Mouse (Mus musculus) frontal cortex, adult 2 months (tissue): ENCODE measurements around the gene Asb13. TPM values are rescaled to one million over a fixed set of nuclear protein-coding genes. Genes with fewer than 3 reads are reported as not detected.

Experiments used
- DNase-seq, 2 experiments: peaks; one replicate each; pipeline ENCODE4 v3.0.0; 2022; ENCODE audit warnings: low spot score in 1 of 2; ENCODE audit errors: extremely low spot score in 1 of 2
- polyA plus RNA-seq: library from polyadenylated mRNA; depleted of rRNA; stranded (reverse); fragments of >200 nt; gene quantifications from 2 replicates; pipeline ENCODE4 v1.2.3, GENCODE M21; 2012; rRNA removed

Gene Asb13
- 33.1 and 36.6 TPM in 2 replicates for polyA plus RNA-seq

DNA sequence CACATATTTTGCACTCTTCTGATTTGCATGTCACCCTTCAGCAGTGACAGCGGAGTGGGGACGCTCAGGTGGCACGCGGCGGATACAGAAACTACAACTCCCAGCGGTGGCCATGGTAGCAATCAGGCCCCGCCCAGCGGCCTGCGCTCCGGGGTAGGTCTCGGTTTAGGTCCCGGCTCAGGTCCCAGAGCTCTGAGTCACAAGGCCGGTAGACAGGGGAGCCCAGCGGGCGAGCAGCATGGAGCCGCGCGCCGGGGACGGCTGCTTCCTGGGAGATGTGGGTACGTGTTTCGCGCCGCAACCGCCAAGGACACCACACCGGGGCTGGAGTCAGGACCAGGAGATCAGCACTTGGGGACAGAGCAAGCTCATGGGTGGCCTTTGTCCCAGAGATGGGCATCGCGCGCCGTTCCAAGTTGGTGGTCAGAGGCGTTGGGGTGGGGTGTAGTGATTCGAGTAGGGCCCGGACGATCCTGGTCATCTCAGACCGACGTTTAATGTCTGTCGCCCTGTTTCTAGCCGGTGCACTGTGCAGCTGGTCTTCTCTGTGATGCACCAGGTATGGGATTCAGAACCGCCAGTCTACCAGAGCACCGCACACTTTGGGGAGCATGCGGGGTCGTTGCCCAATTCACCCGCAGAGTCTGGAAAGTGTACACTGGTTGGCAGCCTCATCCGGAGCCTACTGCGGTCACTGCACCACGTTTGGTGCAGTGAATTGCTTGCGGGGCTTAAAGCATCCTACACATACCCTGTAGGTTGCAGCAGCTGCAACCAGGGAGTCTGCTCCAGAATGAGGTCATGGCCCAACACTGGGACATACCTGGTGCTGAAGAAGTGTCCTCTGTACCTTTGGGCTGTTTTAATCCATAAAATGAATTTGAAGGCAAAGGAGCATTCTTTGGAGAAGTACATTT is at the start of gene Asb13:
TSS of gene Asb13 (plus strand) at position 138 of the 917 bp plus-strand sequence.
- peak; percentile 75 to 88 for DNase-seq

- no peak for DNase-seq
These were observed 43.0 kb upstream of the Asb13 start for GRCm38 (mm10) chr13:3590789-3591188.

DNA sequence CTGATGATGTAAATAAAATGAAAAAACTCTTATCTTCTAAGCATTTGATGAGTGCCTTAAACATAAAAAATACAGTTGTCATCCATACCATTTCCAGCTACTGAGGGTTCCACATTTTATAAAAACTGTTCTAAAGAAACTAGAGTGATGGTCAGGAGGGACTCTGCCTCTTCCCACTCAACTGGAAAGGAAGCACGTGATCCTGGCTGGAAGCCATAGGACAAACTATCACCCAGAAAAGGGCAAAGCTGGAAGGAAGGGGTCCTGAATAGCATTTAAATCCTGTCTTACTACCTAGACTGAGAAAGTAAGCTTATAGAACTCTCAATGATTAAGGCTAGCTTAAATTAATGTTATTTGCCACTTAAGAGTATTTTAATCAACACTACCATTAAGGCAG is 39.5 kb upstream of the Asb13 start:
- DNase-seq: no peak

GRCm38 (mm10) chr13:3596232-3596631 is 37.6 kb upstream of the Asb13 start:
- DNase-seq: no peak

DNA sequence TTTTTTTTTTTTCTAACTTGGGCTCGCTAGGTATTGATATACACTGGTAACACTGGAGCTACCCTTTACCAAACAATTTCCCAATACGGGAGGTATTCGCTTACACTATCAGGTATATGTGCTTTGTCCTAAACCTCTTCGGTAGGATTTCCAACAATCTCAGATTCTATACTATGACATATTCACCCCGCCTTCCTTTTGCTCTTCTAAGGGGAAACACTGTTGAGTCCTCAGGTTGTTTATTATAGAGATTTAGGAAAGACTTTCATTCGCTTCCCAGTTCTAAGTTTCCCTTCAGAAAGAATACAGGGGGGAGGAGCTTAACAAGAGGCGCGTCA is 24.1 kb upstream of the Asb13 start:
- no peak for DNase-seq

DNA sequence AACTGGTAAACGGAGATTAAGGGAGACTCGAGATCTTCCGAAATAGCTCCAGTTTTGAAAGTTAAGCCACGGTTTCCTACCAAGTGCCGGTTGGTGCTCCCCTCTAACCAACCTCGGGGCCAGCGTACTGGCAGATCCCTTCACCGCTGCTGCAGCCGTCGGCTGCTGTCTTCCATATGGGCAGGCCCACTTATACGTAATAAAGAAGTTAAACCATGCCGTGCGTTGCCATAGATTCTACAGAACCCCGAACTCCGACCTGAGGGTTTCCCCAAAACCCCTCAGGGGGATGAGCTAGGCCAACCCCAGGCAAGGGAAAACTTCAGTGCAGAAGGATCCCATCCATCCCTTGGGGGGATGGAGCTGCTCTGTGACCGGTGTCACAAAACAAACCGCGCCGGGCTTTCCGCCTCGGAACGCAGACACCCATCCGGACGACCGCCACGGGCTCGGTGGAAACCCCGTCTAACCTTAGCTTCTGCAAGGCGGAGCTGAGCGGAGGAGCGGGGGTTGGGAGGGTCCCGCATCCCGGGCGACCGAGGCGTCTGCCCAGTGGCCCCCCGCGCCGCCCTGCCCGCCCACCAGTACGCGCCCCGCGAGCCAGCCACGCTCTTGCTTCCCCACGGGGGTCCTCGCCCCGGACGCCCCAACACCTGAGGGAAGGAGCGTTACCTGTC is 23.6 kb upstream of the Asb13 start:
- DNase-seq: peak in 1 of 2 experiments; percentile 14

DNA sequence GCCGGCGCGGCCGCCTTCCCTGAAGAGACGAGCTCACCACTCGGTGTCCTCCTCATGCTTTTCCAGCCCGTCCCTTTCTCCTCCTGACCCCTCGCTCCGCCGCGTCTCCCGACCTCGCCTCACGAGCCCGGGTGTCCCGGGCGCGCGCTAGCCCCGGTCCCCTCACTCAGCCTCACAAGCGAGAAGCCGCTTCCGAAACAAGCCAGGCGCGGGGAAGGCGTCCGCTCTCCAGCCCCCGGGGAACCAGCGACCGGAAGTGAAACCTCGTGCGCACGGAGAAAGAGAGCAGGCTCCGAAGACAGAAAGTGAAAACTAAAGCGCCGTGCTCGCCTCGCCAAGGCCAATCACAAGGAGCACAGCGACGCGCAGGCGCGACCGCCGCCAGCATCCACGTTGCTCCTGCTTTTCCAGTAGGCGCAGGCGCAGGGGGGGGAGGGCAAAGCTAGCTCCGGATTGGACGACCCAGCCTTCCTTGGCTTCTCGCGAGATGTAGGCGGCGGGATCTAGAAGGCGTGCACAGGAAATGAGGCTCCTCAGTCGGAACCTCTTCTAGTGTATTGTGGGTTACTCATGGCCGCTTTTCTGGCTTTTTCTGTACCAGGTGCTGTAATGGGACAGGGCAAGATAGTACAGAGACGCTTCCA is 22.9 kb upstream of the Asb13 start, which contains the start of gene Fam208b:
TSS of gene Fam208b (minus strand) at position 314 of the 644 bp plus-strand sequence.
- peak; percentile 97 to 98 for DNase-seq

GRCm38 (mm10) chr13:3627139-3627538 is 6.7 kb upstream of the Asb13 start:
- DNase-seq: no peak

DNA sequence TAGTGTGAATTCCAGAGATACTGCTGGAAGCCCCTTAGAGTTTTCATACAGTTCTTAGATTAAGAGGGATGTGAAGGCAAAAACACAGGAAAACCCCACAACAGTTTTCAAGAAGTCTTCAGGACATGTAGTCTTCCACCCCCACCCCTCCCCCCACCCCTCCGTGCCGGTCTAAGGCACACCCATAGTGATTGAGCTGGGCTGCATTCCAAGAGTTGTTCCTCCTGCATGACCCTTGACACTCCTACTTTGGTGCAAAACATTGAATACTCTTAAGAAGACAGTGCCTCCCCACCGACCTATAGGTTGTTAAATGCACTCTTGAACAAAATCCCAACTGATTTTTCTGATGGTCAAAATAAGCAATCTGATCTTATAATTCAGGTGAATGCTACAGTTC is 5.7 kb upstream of the Asb13 start:
- DNase-seq: no peak

DNA sequence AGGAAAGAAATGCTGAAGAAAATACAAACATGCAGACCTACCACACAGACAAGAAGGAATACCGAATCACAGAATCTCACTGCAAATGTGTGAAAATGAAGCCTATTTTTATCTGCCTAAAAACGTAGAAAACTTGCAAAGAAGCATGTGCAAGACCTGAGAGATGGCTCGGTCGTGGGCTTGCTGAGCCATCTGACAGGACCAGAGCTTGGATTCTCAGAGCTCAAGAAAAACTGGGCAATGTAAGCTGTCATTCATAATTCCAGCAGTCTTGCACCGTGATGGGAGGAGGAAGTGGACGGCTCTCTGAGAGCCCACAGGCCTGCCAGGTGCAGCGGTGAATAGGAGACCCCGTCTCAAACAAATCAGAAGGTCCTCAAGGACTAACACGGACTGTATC is 1.3 kb upstream of the Asb13 start:
- peak in 1 of 2 experiments; percentile 20 for DNase-seq

GRCm38 (mm10) chr13:3633131-3633530 is 701 bp upstream of the Asb13 start:
- DNase-seq: no peak

GRCm38 (mm10) chr13:3635076-3635475 is 1.2 kb downstream of the Asb13 start:
- no peak for DNase-seq

DNA sequence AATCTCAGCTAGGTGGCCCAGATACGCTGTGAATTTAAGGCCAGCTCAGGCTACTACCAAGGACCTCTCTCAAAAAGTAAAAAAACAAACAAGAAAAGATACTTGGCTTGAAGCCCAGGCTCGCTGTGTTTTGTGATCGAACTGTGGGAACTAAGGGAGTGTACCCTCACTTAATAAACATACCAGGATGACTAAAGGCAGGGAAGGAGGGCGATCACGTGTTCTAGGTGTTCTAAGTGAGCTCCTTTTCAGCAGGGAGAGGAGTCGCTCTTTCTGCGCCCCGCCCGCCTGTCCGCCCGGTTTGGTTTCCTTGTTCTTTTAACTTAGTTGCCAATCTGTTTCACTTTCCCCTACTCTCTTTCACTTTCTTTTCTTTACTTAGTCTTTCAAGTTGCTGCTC is 3.0 kb downstream of the Asb13 start:
- no peak for DNase-seq

DNA sequence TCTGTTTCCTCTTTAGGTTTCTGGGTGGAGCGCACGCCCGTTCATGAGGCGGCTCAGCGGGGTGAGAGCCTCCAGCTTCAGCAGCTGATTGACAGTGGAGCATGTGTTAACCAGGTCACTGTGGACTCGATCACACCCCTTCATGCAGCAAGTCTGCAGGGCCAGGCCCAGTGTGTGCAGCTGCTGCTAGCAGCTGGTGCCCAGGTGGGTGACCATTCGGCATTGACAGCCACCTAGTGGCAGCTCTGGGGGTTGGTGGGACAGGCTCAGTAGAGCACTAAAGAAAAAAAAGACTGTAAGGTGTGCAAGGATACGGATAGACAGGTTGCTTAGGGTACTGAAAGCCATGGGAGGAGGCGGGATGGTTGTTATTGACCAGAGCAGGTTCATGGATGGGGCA is 8.2 kb downstream of the Asb13 start:
- no peak for DNase-seq

GRCm38 (mm10) chr13:3642538-3642937 is 8.7 kb downstream of the Asb13 start:
- no peak for DNase-seq

DNA sequence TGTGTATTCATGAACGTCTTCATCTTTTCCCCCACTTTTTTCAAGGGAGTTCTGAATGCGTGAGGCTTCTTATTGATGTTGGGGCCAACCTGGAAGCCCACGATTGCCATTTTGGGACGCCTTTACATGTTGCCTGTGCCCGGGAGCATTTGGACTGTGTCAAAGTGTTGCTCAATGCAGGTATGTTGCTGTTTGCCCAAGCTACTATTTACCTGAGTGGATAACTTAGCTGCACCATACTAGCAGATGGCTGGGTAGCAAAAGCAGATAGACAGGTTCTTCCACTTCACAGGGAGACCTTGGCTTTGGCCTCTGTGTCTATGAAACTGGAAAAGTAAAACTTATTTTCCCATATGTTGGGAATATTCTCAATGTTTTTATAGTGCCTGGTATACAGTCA is 11.0 kb downstream of the Asb13 start:
- no peak for DNase-seq

DNA sequence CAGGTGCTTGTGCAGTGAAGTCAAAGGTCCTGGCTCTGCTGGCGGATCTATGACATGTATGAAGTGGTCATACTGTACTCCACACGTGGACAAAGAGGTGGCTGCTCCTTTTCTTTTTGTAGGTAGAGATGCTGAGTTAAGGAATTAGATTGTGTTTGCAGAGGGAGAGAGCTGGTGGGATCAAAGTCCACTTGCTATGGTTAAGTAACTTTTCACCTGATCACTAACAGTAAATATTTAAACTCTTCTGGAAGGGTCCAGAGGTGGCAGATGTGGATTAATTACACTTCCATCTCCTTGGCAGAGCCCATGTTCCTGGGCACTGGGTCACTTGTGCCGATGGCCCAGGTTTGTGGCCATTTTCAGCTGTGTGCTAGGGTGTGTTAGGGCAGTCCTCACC is 12.1 kb downstream of the Asb13 start:
- DNase-seq: no peak

- no peak for DNase-seq
These were observed 12.7 kb downstream of the Asb13 start for GRCm38 (mm10) chr13:3646566-3646965.

- DNase-seq: no peak
These were observed 16.7 kb downstream of the Asb13 start for GRCm38 (mm10) chr13:3650569-3650968.

- peak; percentile 72 to 74 for DNase-seq
These were observed 20.6 kb downstream of the Asb13 start for GRCm38 (mm10) chr13:3654432-3654831.
